In genomic region chr13:84343691-84344495, GRCm38 (mm10) we compare ENCODE assay signal across 11 mouse cellular contexts.
DNase-seq lines count a peak whose midpoint lies in the region; ATAC-seq lines count a peak whose summit lies in the region.
"Had no signal": no experiment of that assay in that cellular context is flagged by ENCODE, and none has a peak within 500 bp of the region (broad histone marks: within the 10 kb centered on the region; RNA-seq: fewer than 3 reads in every experiment).

No protein-coding gene starts in this region.

- 9% methylated on average over 13 of the region's 13 CpGs for WGBS in hindbrain, embryonic 13.5 days

- H3K9me3 ChIP-seq in hindbrain, embryonic 13.5 days, result no peaks in the 10 kb centered on the region
- H3K9me3 ChIP-seq: embryonic facial prominence, embryonic 15.5 days had no signal

- H3K27ac ChIP-seq in hindbrain, embryonic 13.5 days, result peak overlapping the region; percentile 99
- H3K27ac ChIP-seq: embryonic facial prominence, embryonic 15.5 days had no signal

- no peak for ATAC-seq in hindbrain, embryonic 13.5 days (ENCODE audit: low FRiP score)
- no peak for ATAC-seq in megakaryocyte-erythroid progenitor cell, adult 5-6 weeks (replicated peaks; ENCODE audit: low FRiP score, low TSS enrichment, poor library complexity, severe bottlenecking)
- ATAC-seq: CD4-positive, CD25-positive, alpha-beta regulatory T cell, adult 4 months had no signal

- H3K27me3 ChIP-seq in hindbrain, embryonic 13.5 days, result 0 out of 2 replicates have a peak, but pooled peaks cover 6% of the 10 kb centered on the region

- no peak overlapping the region for H3K4me3 ChIP-seq in hindbrain, embryonic 13.5 days
- H3K4me3 ChIP-seq: embryonic facial prominence, embryonic 15.5 days had no signal

- peak; percentile 34 to 52 for DNase-seq in layer of hippocampus, postnatal 10 days (ENCODE audit: low spot score in 2 of 2)
- DNase-seq in layer of hippocampus, adult 11-12 months (ENCODE audit: low spot score), result no peak
- peak; percentile 47 to 66 for DNase-seq in cerebellum, postnatal 25 days
- peak; percentile 36 for DNase-seq in neural tube, embryonic 10.5 days (ENCODE audit: extremely low spot score, low spot score)
- no peak for DNase-seq in lung, postnatal 14 days
- no peak for DNase-seq in ovary, adult 18-20 months (ENCODE audit: low spot score)
- DNase-seq: kidney, postnatal 25 days had no signal

- no peaks in the 10 kb centered on the region for H3K36me3 ChIP-seq in hindbrain, embryonic 13.5 days
- H3K36me3 ChIP-seq: embryonic facial prominence, embryonic 15.5 days had no signal

- peaks cover 43% of the 10 kb centered on the region for H3K4me1 ChIP-seq in hindbrain, embryonic 13.5 days (replicated peaks)

- H3K4me2 ChIP-seq in hindbrain, embryonic 13.5 days, result peak overlapping the region; percentile 67
- H3K4me2 ChIP-seq: embryonic facial prominence, embryonic 15.5 days had no signal

- H3K9ac ChIP-seq in hindbrain, embryonic 13.5 days, result peak overlapping the region; percentile 81
- H3K9ac ChIP-seq: embryonic facial prominence, embryonic 15.5 days had no signal

Comparison
In these comparisons a context has a peak if more than half of its experiments do, and no peak if none do; other contexts are left out.
1. DNase-seq: peak in layer of hippocampus, postnatal 10 days (2 of 2), cerebellum, postnatal 25 days (2 of 2) and neural tube, embryonic 10.5 days (single experiment); none in layer of hippocampus, adult 11-12 months (single experiment), lung, postnatal 14 days (single experiment) and ovary, adult 18-20 months (single experiment).